Mouse (Mus musculus) left cerebral cortex, postnatal 10 days (tissue): Measurements from ENCODE around the gene Zwint. TPM values are rescaled to one million over a fixed set of nuclear protein-coding genes. Genes with fewer than 3 reads are reported as not detected.
A peak's percentile ranks its signal among the peaks of the same experiment; 100 is the strongest.

Experiments
- DNase-seq, 2 experiments: peaks; one replicate each; pipeline ENCODE4 v3.0.0; 2021 to 2022; ENCODE audit warnings: low spot score in 2 of 2, mixed read lengths in 1 of 2; ENCODE audit errors: extremely low spot score in 1 of 2
- intact Hi-C: fragments of 180-260 bp; cut with DNase I; formaldehyde crosslinking; loops from one replicate; pipeline ENCODE4 v1.15.1; 2025
- total RNA-seq, 2 experiments: library from RNA; stranded (reverse); gene quantifications; 2 replicates each; pipeline ENCODE4 v1.2.3; 2021

The Zwint gene
- total RNA-seq, result 100 to 1,000 TPM; 760 to 788 TPM

GRCm38 (mm10) chr10:72654270-72655016 is at the start of gene Zwint:
Gene Zwint, plus strand, starts transcription at chr10:72654845.
- intact Hi-C loops, result loop anchor here (10.0 kb wide), 2 partner anchors 440 to 1180 kb away; partner anchors contain the start of gene Pcdh15
- DNase-seq, result peak; percentile 97

- DNase-seq, result peak in 1 of 2 experiments; percentile 9
- intact Hi-C loops, result no loop called here
These were observed 41.3 kb upstream of the Zwint start for GRCm38 (mm10) chr10:72613125-72613915.

- no peak for DNase-seq
- intact Hi-C loops, result no loop called here
These were observed 38.5 kb upstream of the Zwint start for GRCm38 (mm10) chr10:72616153-72616552.

GRCm38 (mm10) chr10:72620527-72620926 is 34.1 kb upstream of the Zwint start:
- no peak for DNase-seq
- intact Hi-C loops, result no loop called here

- DNase-seq, result no peak
- intact Hi-C loops, result no loop called here
These were observed 31.1 kb upstream of the Zwint start for GRCm38 (mm10) chr10:72623561-72623960.

- intact Hi-C loops, result no loop called here
- no peak for DNase-seq
These were observed 20.5 kb upstream of the Zwint start for GRCm38 (mm10) chr10:72634125-72634524.

- intact Hi-C loops, result loop anchor here (10.0 kb wide), 2 partner anchors 444 to 1176 kb away; partner anchors contain the start of gene Pcdh15
These were observed 3.8 kb upstream of the Zwint start for GRCm38 (mm10) chr10:72650867-72651266.

GRCm38 (mm10) chr10:72653797-72654196 is 848 bp upstream of the Zwint start:
- no peak for DNase-seq
- intact Hi-C loops, result loop anchor here (10.0 kb wide), 2 partner anchors 441 to 1179 kb away; partner anchors contain the start of gene Pcdh15

More at GRCm38 (mm10) chr10:72650867-72651266, 3.8 kb upstream of the Zwint start:
- no peak for DNase-seq

GRCm38 (mm10) chr10:72655017-72655509 is 418 bp downstream of the Zwint start:
- intact Hi-C loops, result loop anchor here (10.0 kb wide), 2 partner anchors 440 to 1180 kb away; partner anchors contain the start of gene Pcdh15

GRCm38 (mm10) chr10:72659198-72659597 is 4.6 kb downstream of the Zwint start:
- intact Hi-C loops, result loop anchor here (10.0 kb wide), 2 partner anchors 436 to 1184 kb away; partner anchors contain the start of gene Pcdh15
- DNase-seq, result no peak

More at GRCm38 (mm10) chr10:72655017-72655509, 418 bp downstream of the Zwint start:
- peak; percentile 39 to 50 for DNase-seq

- intact Hi-C loops, result no loop called here
- no peak for DNase-seq
These were observed 5.7 kb downstream of the Zwint start for GRCm38 (mm10) chr10:72660350-72660749.

- intact Hi-C loops, result no loop called here
- peak in 1 of 2 experiments; percentile 28 for DNase-seq
These were observed 13.2 kb downstream of the Zwint start for GRCm38 (mm10) chr10:72667856-72668255.

- no peak for DNase-seq
- intact Hi-C loops, result no loop called here
These were observed 14.4 kb downstream of the Zwint start for GRCm38 (mm10) chr10:72669086-72669485.

- intact Hi-C loops, result no loop called here
These were observed 21.3 kb downstream of the Zwint start for GRCm38 (mm10) chr10:72675971-72676370.

GRCm38 (mm10) chr10:72676550-72676949 is 21.9 kb downstream of the Zwint start:
- intact Hi-C loops, result no loop called here
- DNase-seq, result no peak

More at GRCm38 (mm10) chr10:72675971-72676370, 21.3 kb downstream of the Zwint start:
- DNase-seq, result no peak

- DNase-seq, result no peak
- intact Hi-C loops, result no loop called here
These were observed 24.4 kb downstream of the Zwint start for GRCm38 (mm10) chr10:72679086-72679485.

- DNase-seq, result no peak
- intact Hi-C loops, result no loop called here
These were observed 46.4 kb downstream of the Zwint start for GRCm38 (mm10) chr10:72701092-72701491.

GRCm38 (mm10) chr10:72713754-72714153 is 59.1 kb downstream of the Zwint start:
- intact Hi-C loops, result no loop called here
- no peak for DNase-seq
